ENCODE assay signal across 13 mouse cellular contexts in the genomic region with DNA sequence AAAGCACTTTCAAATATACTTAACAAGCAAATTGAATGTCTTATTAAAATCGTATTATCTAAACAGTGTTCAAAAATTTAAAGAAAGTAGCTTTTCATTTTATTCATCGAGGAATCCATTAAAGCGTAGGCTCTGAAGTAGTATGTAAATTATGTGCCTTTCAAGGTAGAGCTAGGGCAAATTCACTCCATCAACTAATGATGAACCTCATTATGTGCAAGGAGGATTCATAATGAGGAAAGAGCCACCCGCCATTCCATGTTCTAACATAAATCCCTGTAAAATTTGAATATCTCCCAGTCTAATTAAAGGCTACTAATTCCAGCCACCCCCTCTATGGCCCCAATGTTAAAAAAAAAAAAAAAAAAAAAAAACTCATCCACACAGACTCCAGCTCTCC.
A peak's percentile ranks its signal among the peaks of the same experiment; 100 is the strongest.
DNase-seq lines count a peak whose midpoint lies in the region; ATAC-seq and TF ChIP-seq lines count a peak whose summit lies in the region.
"Had no signal": no experiment of that assay in that cellular context is flagged by ENCODE, and none has a peak within 500 bp of the region (broad histone marks: within the 10 kb centered on the region; RNA-seq: fewer than 3 reads in every experiment).

No protein-coding gene starts in this region.

- H3K4me1 ChIP-seq in heart, embryonic 12.5 days (replicated peaks) = peaks cover 78% of the 10 kb centered on the region
- peaks cover 47% of the 10 kb centered on the region for H3K4me1 ChIP-seq in lung, embryonic 16.5 days (replicated peaks; ENCODE audit: control insufficient read depth, insufficient read depth, low read length)
- peaks cover 15% of the 10 kb centered on the region for H3K4me1 ChIP-seq in forebrain, postnatal 0 days (ENCODE audit: insufficient read depth)
- peaks cover 63% of the 10 kb centered on the region for H3K4me1 ChIP-seq in midbrain, embryonic 15.5 days

- H3K36me3 ChIP-seq in heart, embryonic 12.5 days = no peaks in the 10 kb centered on the region
- H3K36me3 ChIP-seq in lung, embryonic 16.5 days (ENCODE audit: control insufficient read depth, insufficient read depth, low read length) = no peaks in the 10 kb centered on the region
- H3K36me3 ChIP-seq in forebrain, postnatal 0 days (ENCODE audit: insufficient read depth) = no peaks in the 10 kb centered on the region
- H3K36me3 ChIP-seq in midbrain, embryonic 15.5 days (replicated peaks) = no peaks in the 10 kb centered on the region
- H3K36me3 ChIP-seq: G1E; liver, embryonic 13.5 days had no signal

- no peak for DNase-seq in heart, postnatal 36 days
- no peak for DNase-seq in lung, postnatal 4 days
- DNase-seq in forebrain, postnatal 0 days = peak; percentile 17
- no peak for DNase-seq in frontal cortex, postnatal 10 days (ENCODE audit: low spot score in 2 of 2)
- DNase-seq: kidney, postnatal 14 days; liver, embryonic 13.5 days had no signal

- TF ChIP-seq CTCF in forebrain, postnatal 0 days (IDR thresholded peaks at IDR 0.05; ENCODE audit: low read depth) = no peak

- no peaks in the 10 kb centered on the region for H3K9me3 ChIP-seq in heart, embryonic 12.5 days (replicated peaks)
- H3K9me3 ChIP-seq in lung, embryonic 16.5 days (ENCODE audit: control insufficient read depth, low read length) = no peaks in the 10 kb centered on the region
- no peaks in the 10 kb centered on the region for H3K9me3 ChIP-seq in forebrain, postnatal 0 days (ENCODE audit: low read length)
- no peaks in the 10 kb centered on the region for H3K9me3 ChIP-seq in midbrain, embryonic 15.5 days
- H3K9me3 ChIP-seq: G1E; liver, embryonic 13.5 days; megakaryocyte, embryonic 14.5 days had no signal

- H3K4me2 ChIP-seq in heart, embryonic 12.5 days = peak overlapping the region; percentile 74
- peak overlapping the region; percentile 41; the same call in 1 of the 2 replicates for H3K4me2 ChIP-seq in lung, embryonic 16.5 days (ENCODE audit: low read depth, low read length)
- H3K4me2 ChIP-seq in forebrain, postnatal 0 days (ENCODE audit: low read depth) = peak overlapping the region; percentile 31
- H3K4me2 ChIP-seq in midbrain, embryonic 15.5 days = peak overlapping the region; percentile 20

- H3K4me3 ChIP-seq in heart, embryonic 12.5 days = peak overlapping the region; percentile 36; the same call in 1 of the 2 replicates
- no peak overlapping the region; the same call in 1 of the 2 replicates for H3K4me3 ChIP-seq in lung, embryonic 16.5 days (ENCODE audit: low read length)
- H3K4me3 ChIP-seq in forebrain, postnatal 0 days (ENCODE audit: low read depth, low read length) = 0 out of 2 replicates have a peak overlapping the region, but pooled peaks have one; percentile 14
- H3K4me3 ChIP-seq in midbrain, embryonic 15.5 days = no peak overlapping the region
- H3K4me3 ChIP-seq: left cerebral cortex, adult 2 months; liver, embryonic 13.5 days; megakaryocyte, embryonic 14.5 days had no signal

- peak overlapping the region; percentile 96 for H3K27ac ChIP-seq in heart, embryonic 12.5 days (ENCODE audit: poor library complexity, severe bottlenecking)
- H3K27ac ChIP-seq in lung, embryonic 16.5 days (ENCODE audit: low read length) = no peak overlapping the region
- peak overlapping the region; percentile 57 for H3K27ac ChIP-seq in forebrain, postnatal 0 days (ENCODE audit: low read depth, low read length)
- H3K27ac ChIP-seq in midbrain, embryonic 15.5 days = 0 out of 2 replicates have a peak overlapping the region, but pooled peaks have one; percentile 29
- H3K27ac ChIP-seq: left cerebral cortex, adult 2 months; liver, embryonic 13.5 days had no signal

- peak overlapping the region; percentile 59 for H3K9ac ChIP-seq in heart, embryonic 12.5 days
- H3K9ac ChIP-seq in lung, embryonic 16.5 days (ENCODE audit: low read length) = no peak overlapping the region
- peak overlapping the region; percentile 23; the same call in 1 of the 2 replicates for H3K9ac ChIP-seq in forebrain, postnatal 0 days
- H3K9ac ChIP-seq in midbrain, embryonic 15.5 days = no peak overlapping the region
- H3K9ac ChIP-seq: liver, embryonic 13.5 days had no signal

- 72% methylated on average over 4 of the region's 4 CpGs for WGBS in heart, embryonic 12.5 days
- WGBS in lung, embryonic 16.5 days = 85% methylated on average over 4 of the region's 4 CpGs
- WGBS in forebrain, postnatal 0 days = 20% methylated on average over 4 of the region's 4 CpGs
- WGBS in midbrain, embryonic 15.5 days = 38% methylated on average over 4 of the region's 4 CpGs

- intact Hi-C loops in heart, postnatal 36 days (cut with DNase I) = loop anchor here (5.0 kb wide), 1 partner anchor 95 kb away; no protein-coding TSS in a partner anchor

- no peaks in the 10 kb centered on the region for H3K27me3 ChIP-seq in heart, embryonic 12.5 days (replicated peaks)
- H3K27me3 ChIP-seq in lung, embryonic 16.5 days (ENCODE audit: control insufficient read depth, insufficient read depth, low read depth, low read length) = no peaks in the 10 kb centered on the region
- no peaks in the 10 kb centered on the region; the same call in 1 of the 2 replicates for H3K27me3 ChIP-seq in forebrain, postnatal 0 days (ENCODE audit: insufficient read depth, low read length)
- 0 out of 2 replicates have a peak, but pooled peaks cover 3% of the 10 kb centered on the region for H3K27me3 ChIP-seq in midbrain, embryonic 15.5 days (replicated peaks)
- H3K27me3 ChIP-seq: liver, embryonic 13.5 days; megakaryocyte, embryonic 14.5 days had no signal

- no peak for ATAC-seq in heart, embryonic 12.5 days (ENCODE audit: insufficient number of reproducible peaks, low FRiP score)
- no peak for ATAC-seq in lung, embryonic 16.5 days (ENCODE audit: low read depth)
- ATAC-seq in forebrain, postnatal 0 days = no peak
- no peak for ATAC-seq in midbrain, embryonic 15.5 days (replicated peaks)
- ATAC-seq in monocyte, adult 5-6 weeks (replicated peaks; ENCODE audit: insufficient number of reproducible peaks, low FRiP score, low TSS enrichment, poor library complexity, severe bottlenecking) = no peak

Comparison
In these comparisons a context has a peak if more than half of its experiments do, and no peak if none do; other contexts are left out.
1. H3K4me2 ChIP-seq: peak in every context shown above with its lines; median percentile 74 in heart, embryonic 12.5 days; 41 in lung, embryonic 16.5 days; 31 in forebrain, postnatal 0 days; 20 in midbrain, embryonic 15.5 days.
2. H3K4me3 ChIP-seq: peak in heart, embryonic 12.5 days (single experiment) and forebrain, postnatal 0 days (single experiment); none in lung, embryonic 16.5 days (single experiment) and midbrain, embryonic 15.5 days (single experiment).
3. H3K9ac ChIP-seq: peak in heart, embryonic 12.5 days (single experiment) and forebrain, postnatal 0 days (single experiment); none in lung, embryonic 16.5 days (single experiment) and midbrain, embryonic 15.5 days (single experiment).